Mouse (Mus musculus): Measurements from ENCODE around the gene Pglyrp2. TPM values are rescaled to one million over a fixed set of nuclear protein-coding genes. Genes with fewer than 3 reads are reported as not detected.

The Pglyrp2 gene
- polyA plus RNA-seq, 1 experiment from 2014 or later: 1.2 TPM

- H3K4me3 ChIP-seq: no peak overlapping the region
- H3K27ac ChIP-seq: no peak overlapping the region
- ATAC-seq (ENCODE audit: borderline replicate concordance, extremely low read depth, low FRiP score, low TSS enrichment): no peak
- H3K9me3 ChIP-seq: no peaks in the 10 kb centered on the region
- WGBS: 69% methylated on average over 9 of the region's 9 CpGs
- H3K9ac ChIP-seq: no peak overlapping the region
- H3K4me2 ChIP-seq: no peak overlapping the region
- H3K4me1 ChIP-seq: no peaks in the 10 kb centered on the region
- H3K27me3 ChIP-seq: peaks cover 23% of the 10 kb centered on the region
- no peaks in the 10 kb centered on the region for H3K36me3 ChIP-seq
These were observed 21.8 kb downstream of the Pglyrp2 start for GRCm38 (mm10) chr17:32402011-32402778.

GRCm38 (mm10) chr17:32396266-32396665 lies 27.7 kb downstream of the Pglyrp2 start:
- H3K9me3 ChIP-seq: no peaks in the 10 kb centered on the region
- peaks cover 82% of the 10 kb centered on the region for H3K27me3 ChIP-seq
- no peak overlapping the region for H3K27ac ChIP-seq
- H3K9ac ChIP-seq: no peak overlapping the region
- no peak for ATAC-seq (ENCODE audit: borderline replicate concordance, extremely low read depth, low FRiP score, low TSS enrichment)
- H3K4me3 ChIP-seq: peak overlapping the region; percentile 13
- H3K4me2 ChIP-seq: peak overlapping the region; percentile 46
- no peaks in the 10 kb centered on the region for H3K36me3 ChIP-seq
- 5% methylated on average over 37 of the region's 37 CpGs for WGBS
- H3K4me1 ChIP-seq: peaks cover 12% of the 10 kb centered on the region; the same call in 1 of the 2 replicates

- 80% methylated on average over 10 of the region's 10 CpGs for WGBS
- Histone ChIP-seq H3K4me3 (no peak overlapping the region), H3K9me3 (no peaks in the 10 kb centered on the region), H3K36me3 (no peaks in the 10 kb centered on the region), H3K27ac (no peak overlapping the region), H3K9ac (no peak overlapping the region), H3K4me1 (peaks cover 12% of the 10 kb centered on the region), H3K4me2 (no peak overlapping the region), H3K27me3 (peaks cover 83% of the 10 kb centered on the region)
- ATAC-seq (ENCODE audit: borderline replicate concordance, extremely low read depth, low FRiP score, low TSS enrichment): no peak
These were observed 30.0 kb downstream of the Pglyrp2 start for GRCm38 (mm10) chr17:32393944-32394343.

- peaks cover 36% of the 10 kb centered on the region for H3K27me3 ChIP-seq
- peak within 1 kb of the TSS; percentile 78 for H3K9ac ChIP-seq
- under 1% methylated on average over 24 of the region's 44 CpGs for WGBS
- H3K9me3 ChIP-seq: no peaks in the 10 kb centered on the region
- peak; percentile 92 for ATAC-seq (ENCODE audit: borderline replicate concordance, extremely low read depth, low FRiP score, low TSS enrichment)
- peaks cover 16% of the 10 kb centered on the region; the same call in 1 of the 2 replicates for H3K4me1 ChIP-seq
- H3K4me2 ChIP-seq: peak within 1 kb of the TSS; percentile 98
- peaks cover 10% of the 10 kb centered on the region for H3K36me3 ChIP-seq
- peak within 1 kb of the TSS; percentile 83 for H3K4me3 ChIP-seq
- peak within 1 kb of the TSS; percentile 82 for H3K27ac ChIP-seq
These were observed 34.8 kb downstream of the Pglyrp2 start, which contains the start of gene Wiz for GRCm38 (mm10) chr17:32389101-32389659. Wiz (minus strand) TSS chr17:32389439.

GRCm38 (mm10) chr17:32388370-32389100 lies 35.4 kb downstream of the Pglyrp2 start:
- H3K9ac ChIP-seq: peak overlapping the region; percentile 78
- peak overlapping the region; percentile 83 for H3K4me3 ChIP-seq
- peaks cover 29% of the 10 kb centered on the region for H3K27me3 ChIP-seq
- peak; percentile 57 for ATAC-seq (ENCODE audit: borderline replicate concordance, extremely low read depth, low FRiP score, low TSS enrichment)
- H3K27ac ChIP-seq: peak overlapping the region; percentile 82
- H3K9me3 ChIP-seq: no peaks in the 10 kb centered on the region
- H3K4me1 ChIP-seq: peaks cover 16% of the 10 kb centered on the region; the same call in 1 of the 2 replicates
- peaks cover 15% of the 10 kb centered on the region for H3K36me3 ChIP-seq
- peak overlapping the region; percentile 98 for H3K4me2 ChIP-seq
- WGBS: under 1% methylated on average over 38 of the region's 39 CpGs

- Histone ChIP-seq H3K4me1 (peaks cover 16% of the 10 kb centered on the region; the same call in 1 of the 2 replicates), H3K9me3 (no peaks in the 10 kb centered on the region), H3K4me3 (peak overlapping the region; percentile 83), H3K27ac (no peak overlapping the region), H3K36me3 (peaks cover 17% of the 10 kb centered on the region), H3K27me3 (peaks cover 24% of the 10 kb centered on the region), H3K4me2 (peak overlapping the region; percentile 98), H3K9ac (peak overlapping the region; percentile 78; the same call in 1 of the 2 replicates)
- 25% methylated on average over 7 of the region's 7 CpGs for WGBS
- no peak for ATAC-seq (ENCODE audit: borderline replicate concordance, extremely low read depth, low FRiP score, low TSS enrichment)
These were observed 36.0 kb downstream of the Pglyrp2 start for GRCm38 (mm10) chr17:32387986-32388369.

GRCm38 (mm10) chr17:32386659-32387432 lies 37.1 kb downstream of the Pglyrp2 start:
- Histone ChIP-seq H3K9me3 (no peaks in the 10 kb centered on the region), H3K36me3 (peaks cover 17% of the 10 kb centered on the region), H3K4me1 (peaks cover 10% of the 10 kb centered on the region; the same call in 1 of the 2 replicates), H3K4me2 (no peak overlapping the region; the same call in 1 of the 2 replicates), H3K27ac (no peak overlapping the region; the same call in 1 of the 2 replicates), H3K27me3 (peaks cover 12% of the 10 kb centered on the region), H3K9ac (no peak overlapping the region), H3K4me3 (no peak overlapping the region)
- 64% methylated on average over 9 of the region's 9 CpGs for WGBS
- ATAC-seq (ENCODE audit: borderline replicate concordance, extremely low read depth, low FRiP score, low TSS enrichment): no peak

- ATAC-seq (ENCODE audit: borderline replicate concordance, extremely low read depth, low FRiP score, low TSS enrichment): no peak
These were observed 40.3 kb downstream of the Pglyrp2 start for GRCm38 (mm10) chr17:32383661-32384060.

GRCm38 (mm10) chr17:32382576-32382975 lies 41.4 kb downstream of the Pglyrp2 start:
- 0 out of 2 replicates have a peak, but pooled peaks cover 4% of the 10 kb centered on the region for H3K4me1 ChIP-seq
- no peak overlapping the region for H3K4me3 ChIP-seq
- no peak for ATAC-seq (ENCODE audit: borderline replicate concordance, extremely low read depth, low FRiP score, low TSS enrichment)
- H3K27ac ChIP-seq: no peak overlapping the region
- H3K27me3 ChIP-seq: no peaks in the 10 kb centered on the region
- peaks cover 17% of the 10 kb centered on the region for H3K36me3 ChIP-seq
- H3K9me3 ChIP-seq: no peaks in the 10 kb centered on the region
- no peak overlapping the region for H3K4me2 ChIP-seq
- no peak overlapping the region for H3K9ac ChIP-seq
- 93% methylated on average over 7 of the region's 7 CpGs for WGBS

More at GRCm38 (mm10) chr17:32383661-32384060, 40.3 kb downstream of the Pglyrp2 start:
- Histone ChIP-seq H3K4me3 (no peak overlapping the region), H3K9ac (no peak overlapping the region), H3K9me3 (no peaks in the 10 kb centered on the region), H3K36me3 (peaks cover 17% of the 10 kb centered on the region), H3K27ac (no peak overlapping the region), H3K4me2 (no peak overlapping the region), H3K27me3 (no peaks in the 10 kb centered on the region), H3K4me1 (peaks cover 10% of the 10 kb centered on the region; the same call in 1 of the 2 replicates)
- WGBS: 84% methylated on average over 5 of the region's 5 CpGs

GRCm38 (mm10) chr17:32378786-32379185 lies 45.2 kb downstream of the Pglyrp2 start:
- 71% methylated on average over 2 of the region's 2 CpGs for WGBS
- Histone ChIP-seq H3K9ac (no peak overlapping the region), H3K4me1 (no peaks in the 10 kb centered on the region), H3K36me3 (peaks cover 14% of the 10 kb centered on the region; the same call in 1 of the 2 replicates), H3K4me2 (no peak overlapping the region), H3K27me3 (no peaks in the 10 kb centered on the region), H3K9me3 (no peaks in the 10 kb centered on the region), H3K4me3 (no peak overlapping the region), H3K27ac (no peak overlapping the region)
- ATAC-seq (ENCODE audit: borderline replicate concordance, extremely low read depth, low FRiP score, low TSS enrichment): no peak

- Histone ChIP-seq H3K9ac (no peak overlapping the region), H3K27ac (no peak overlapping the region), H3K4me1 (no peaks in the 10 kb centered on the region), H3K27me3 (no peaks in the 10 kb centered on the region), H3K4me2 (no peak overlapping the region), H3K4me3 (no peak overlapping the region), H3K36me3 (peaks cover 9% of the 10 kb centered on the region; the same call in 1 of the 2 replicates), H3K9me3 (no peaks in the 10 kb centered on the region)
- ATAC-seq (ENCODE audit: borderline replicate concordance, extremely low read depth, low FRiP score, low TSS enrichment): no peak
- WGBS: 79% methylated on average over 9 of the region's 9 CpGs
These were observed 46.8 kb downstream of the Pglyrp2 start for GRCm38 (mm10) chr17:32377137-32377536.
